Mouse (Mus musculus): ENCODE measurements around the gene Rph3a. TPM values are rescaled to one million over a fixed set of nuclear protein-coding genes. Genes with fewer than 3 reads are reported as not detected.

Gene Rph3a
- polyA plus RNA-seq, 1 experiment from 2014 or later: not detected

DNA sequence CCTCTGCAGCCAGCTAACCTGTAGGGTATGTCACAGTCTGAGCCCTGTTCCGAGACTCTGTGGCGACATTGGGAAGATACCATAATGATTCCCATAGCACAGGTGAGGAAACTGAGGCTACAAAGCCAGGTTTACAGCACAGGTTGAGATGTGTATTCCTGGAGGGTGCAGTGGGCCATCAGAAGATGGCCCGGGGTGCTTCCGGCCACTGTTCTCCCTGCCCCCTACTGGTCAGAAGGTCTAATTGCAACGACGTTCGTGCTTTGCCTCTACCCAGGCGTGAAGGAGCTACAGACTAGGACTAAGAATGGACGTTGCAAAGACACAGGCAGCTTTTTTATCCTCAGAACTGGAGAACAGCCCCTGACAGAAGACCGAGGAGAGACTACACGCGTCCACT lies 10.3 kb downstream of the Rph3a start:
- H3K9me3 ChIP-seq (ENCODE audit: control insufficient read depth, low read length): no peaks in the 10 kb centered on the region
- H3K9ac ChIP-seq (ENCODE audit: low read length): no peak overlapping the region
- H3K27ac ChIP-seq (replicated peaks; ENCODE audit: low read depth, low read length): no peak overlapping the region
- 0 out of 2 replicates have a peak, but pooled peaks cover 5% of the 10 kb centered on the region for H3K27me3 ChIP-seq (ENCODE audit: control insufficient read depth, insufficient read depth, low read length)
- H3K4me3 ChIP-seq (ENCODE audit: low read depth, low read length): no peak overlapping the region
- no peaks in the 10 kb centered on the region for H3K4me1 ChIP-seq (ENCODE audit: control insufficient read depth, insufficient read depth, low read length)
- peak; percentile 36 for DNase-seq (ENCODE audit: low spot score)
- 41% methylated on average over 12 of the region's 12 CpGs for WGBS
- no peak overlapping the region for H3K4me2 ChIP-seq (ENCODE audit: low read depth, severe bottlenecking)
- ATAC-seq (ENCODE audit: insufficient number of reproducible peaks, low FRiP score, low TSS enrichment, low read depth): no peak
- H3K36me3 ChIP-seq (ENCODE audit: control insufficient read depth, insufficient read depth, low read length): no peaks in the 10 kb centered on the region

DNA sequence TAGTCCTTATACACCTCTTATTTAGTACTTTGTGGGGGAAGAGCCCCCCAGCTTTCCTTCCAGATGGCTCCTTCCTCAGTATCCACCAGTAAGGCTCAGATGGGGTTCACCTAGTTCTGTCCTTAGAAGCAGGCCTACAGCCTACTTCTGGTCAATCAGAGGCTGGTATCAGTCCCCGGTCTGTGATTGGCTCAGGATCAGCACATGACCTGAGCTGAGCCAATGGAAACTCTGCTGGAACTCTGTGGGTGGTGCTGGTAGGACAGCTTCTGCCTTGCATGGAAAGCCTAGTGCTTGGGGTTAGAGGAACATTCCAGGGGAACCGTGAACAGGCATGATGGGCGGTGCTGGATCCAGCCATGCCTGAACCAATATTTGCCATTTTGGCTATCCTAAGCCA lies 21.5 kb downstream of the Rph3a start:
- H3K9me3 ChIP-seq (ENCODE audit: control insufficient read depth, low read length): no peaks in the 10 kb centered on the region

DNA sequence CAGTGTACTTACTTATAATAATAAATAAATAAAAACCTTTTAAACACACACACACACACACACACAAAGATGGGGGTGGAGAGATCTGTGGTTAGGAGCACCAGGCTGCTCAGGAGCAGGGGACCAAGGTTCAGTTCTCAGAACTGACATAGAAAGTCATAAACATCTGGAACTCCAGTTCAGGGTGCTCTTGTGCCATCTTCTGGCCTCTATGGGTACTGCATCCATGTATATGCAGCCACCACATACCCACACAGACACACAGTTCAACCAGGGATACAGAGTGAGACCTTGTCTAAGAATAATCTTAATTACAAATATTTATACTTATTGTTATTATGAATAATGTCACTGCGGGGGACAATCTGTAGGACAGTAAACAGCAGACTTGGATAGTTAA lies 26.9 kb downstream of the Rph3a start:
- no peak overlapping the region for H3K4me2 ChIP-seq (ENCODE audit: low read depth, severe bottlenecking)
- H3K4me3 ChIP-seq (ENCODE audit: low read depth, low read length): no peak overlapping the region
- WGBS: 83% methylated on average over 1 of the region's 1 CpGs
- ATAC-seq (ENCODE audit: insufficient number of reproducible peaks, low FRiP score, low TSS enrichment, low read depth) (no peak), DNase-seq (ENCODE audit: low spot score) (no peak)
- H3K27me3 ChIP-seq (ENCODE audit: control insufficient read depth, insufficient read depth, low read length): no peaks in the 10 kb centered on the region
- no peaks in the 10 kb centered on the region for H3K9me3 ChIP-seq (ENCODE audit: control insufficient read depth, low read length)
- no peak overlapping the region for H3K9ac ChIP-seq (ENCODE audit: low read length)
- H3K36me3 ChIP-seq (ENCODE audit: control insufficient read depth, insufficient read depth, low read length): no peaks in the 10 kb centered on the region
- no peak overlapping the region for H3K27ac ChIP-seq (replicated peaks; ENCODE audit: low read depth, low read length)
- H3K4me1 ChIP-seq (ENCODE audit: control insufficient read depth, insufficient read depth, low read length): no peaks in the 10 kb centered on the region

More for the DNA sequence above, 21.5 kb downstream of the Rph3a start:
- ATAC-seq (ENCODE audit: insufficient number of reproducible peaks, low FRiP score, low TSS enrichment, low read depth) (no peak), DNase-seq (ENCODE audit: low spot score) (no peak)
- Histone ChIP-seq H3K27ac (replicated peaks; ENCODE audit: low read depth, low read length) (no peak overlapping the region), H3K27me3 (ENCODE audit: control insufficient read depth, insufficient read depth, low read length) (no peaks in the 10 kb centered on the region), H3K4me3 (ENCODE audit: low read depth, low read length) (no peak overlapping the region), H3K9ac (ENCODE audit: low read length) (no peak overlapping the region), H3K4me2 (ENCODE audit: low read depth, severe bottlenecking) (no peak overlapping the region), H3K4me1 (ENCODE audit: control insufficient read depth, insufficient read depth, low read length) (no peaks in the 10 kb centered on the region), H3K36me3 (ENCODE audit: control insufficient read depth, insufficient read depth, low read length) (no peaks in the 10 kb centered on the region)
- WGBS: 90% methylated on average over 3 of the region's 3 CpGs

DNA sequence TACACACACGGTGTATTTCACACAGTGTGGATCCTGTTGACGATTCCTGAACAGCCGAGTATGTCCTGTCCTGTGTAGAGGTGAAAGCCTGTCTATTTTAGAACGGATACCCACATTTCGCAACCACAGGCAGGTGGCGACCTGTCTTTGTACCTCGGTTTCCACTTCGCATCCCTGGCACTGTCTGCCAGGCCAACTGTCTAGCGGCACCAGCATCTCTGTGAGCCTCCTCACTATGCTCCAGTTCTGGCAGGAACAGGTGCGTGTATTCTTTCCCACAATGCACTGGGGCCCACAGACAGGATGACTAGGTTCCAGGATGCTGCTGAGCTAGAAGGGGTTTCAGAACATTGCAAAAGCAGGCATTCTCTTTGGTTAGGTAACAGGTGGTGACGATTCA lies 28.7 kb downstream of the Rph3a start:
- DNase-seq (ENCODE audit: low spot score): no peak
- Histone ChIP-seq H3K9me3 (ENCODE audit: control insufficient read depth, low read length) (no peaks in the 10 kb centered on the region), H3K4me1 (ENCODE audit: control insufficient read depth, insufficient read depth, low read length) (no peaks in the 10 kb centered on the region), H3K27ac (replicated peaks; ENCODE audit: low read depth, low read length) (no peak overlapping the region), H3K27me3 (ENCODE audit: control insufficient read depth, insufficient read depth, low read length) (no peaks in the 10 kb centered on the region), H3K9ac (ENCODE audit: low read length) (no peak overlapping the region), H3K4me2 (ENCODE audit: low read depth, severe bottlenecking) (no peak overlapping the region), H3K36me3 (ENCODE audit: control insufficient read depth, insufficient read depth, low read length) (no peaks in the 10 kb centered on the region), H3K4me3 (ENCODE audit: low read depth, low read length) (no peak overlapping the region)
- WGBS: 93% methylated on average over 11 of the region's 11 CpGs
- no peak for ATAC-seq (ENCODE audit: insufficient number of reproducible peaks, low FRiP score, low TSS enrichment, low read depth)

DNA sequence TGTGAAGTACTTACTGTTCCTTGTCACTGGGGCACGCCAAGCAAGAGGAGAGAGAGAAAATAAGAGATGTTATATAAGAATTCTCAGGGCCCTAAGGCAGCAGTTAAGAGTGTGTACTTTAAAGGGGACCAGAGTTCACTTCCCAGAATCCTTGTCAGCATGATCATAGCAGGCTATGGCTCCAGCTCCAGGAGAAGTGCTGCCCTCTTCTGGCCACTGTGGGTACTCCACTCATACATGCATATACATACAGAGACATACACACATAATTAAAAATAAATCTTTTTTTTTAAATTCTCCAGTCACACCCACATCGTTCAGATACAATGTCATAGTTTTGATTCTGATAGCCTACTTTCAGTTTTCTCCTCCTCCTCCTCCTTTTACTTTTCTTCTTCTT lies 29.8 kb downstream of the Rph3a start:
- H3K4me1 ChIP-seq (ENCODE audit: control insufficient read depth, insufficient read depth, low read length): no peaks in the 10 kb centered on the region
- no peak for ATAC-seq (ENCODE audit: insufficient number of reproducible peaks, low FRiP score, low TSS enrichment, low read depth)
- WGBS: 97% methylated on average over 2 of the region's 2 CpGs
- no peak overlapping the region for H3K27ac ChIP-seq (replicated peaks; ENCODE audit: low read depth, low read length)
- H3K36me3 ChIP-seq (ENCODE audit: control insufficient read depth, insufficient read depth, low read length): no peaks in the 10 kb centered on the region
- no peak for DNase-seq (ENCODE audit: low spot score)
- H3K4me2 ChIP-seq (ENCODE audit: low read depth, severe bottlenecking): no peak overlapping the region
- no peak overlapping the region for H3K9ac ChIP-seq (ENCODE audit: low read length)
- no peaks in the 10 kb centered on the region for H3K27me3 ChIP-seq (ENCODE audit: control insufficient read depth, insufficient read depth, low read length)
- H3K4me3 ChIP-seq (ENCODE audit: low read depth, low read length): no peak overlapping the region
- no peaks in the 10 kb centered on the region for H3K9me3 ChIP-seq (ENCODE audit: control insufficient read depth, low read length)

DNA sequence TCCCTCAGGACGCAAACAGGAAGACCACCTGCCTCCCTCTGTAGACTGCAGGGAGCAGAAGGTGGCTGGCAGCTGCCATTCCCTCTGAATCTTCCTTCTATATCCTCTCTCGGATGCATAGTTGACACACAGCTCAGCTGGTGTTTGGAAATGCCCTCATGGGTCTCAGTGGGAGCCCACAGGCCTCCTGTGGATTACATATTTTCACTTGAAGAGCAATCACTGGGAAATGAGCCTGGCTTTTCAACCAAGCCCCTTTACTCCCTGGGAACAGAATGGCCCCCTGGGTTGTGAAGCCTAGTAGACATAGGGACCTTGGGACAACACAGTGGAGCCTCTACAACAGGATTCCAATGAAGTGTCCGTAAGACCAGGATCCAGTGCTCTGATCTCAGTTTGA lies 33.8 kb downstream of the Rph3a start:
- DNase-seq (ENCODE audit: low spot score) (no peak), ATAC-seq (ENCODE audit: insufficient number of reproducible peaks, low FRiP score, low TSS enrichment, low read depth) (no peak)
- Histone ChIP-seq H3K27me3 (ENCODE audit: control insufficient read depth, insufficient read depth, low read length) (no peaks in the 10 kb centered on the region), H3K36me3 (ENCODE audit: control insufficient read depth, insufficient read depth, low read length) (no peaks in the 10 kb centered on the region), H3K4me3 (ENCODE audit: low read depth, low read length) (no peak overlapping the region), H3K9ac (ENCODE audit: low read length) (no peak overlapping the region), H3K9me3 (ENCODE audit: control insufficient read depth, low read length) (no peaks in the 10 kb centered on the region), H3K4me1 (ENCODE audit: control insufficient read depth, insufficient read depth, low read length) (no peaks in the 10 kb centered on the region), H3K4me2 (ENCODE audit: low read depth, severe bottlenecking) (no peak overlapping the region), H3K27ac (replicated peaks; ENCODE audit: low read depth, low read length) (no peak overlapping the region)
- 49% methylated on average over 3 of the region's 3 CpGs for WGBS

DNA sequence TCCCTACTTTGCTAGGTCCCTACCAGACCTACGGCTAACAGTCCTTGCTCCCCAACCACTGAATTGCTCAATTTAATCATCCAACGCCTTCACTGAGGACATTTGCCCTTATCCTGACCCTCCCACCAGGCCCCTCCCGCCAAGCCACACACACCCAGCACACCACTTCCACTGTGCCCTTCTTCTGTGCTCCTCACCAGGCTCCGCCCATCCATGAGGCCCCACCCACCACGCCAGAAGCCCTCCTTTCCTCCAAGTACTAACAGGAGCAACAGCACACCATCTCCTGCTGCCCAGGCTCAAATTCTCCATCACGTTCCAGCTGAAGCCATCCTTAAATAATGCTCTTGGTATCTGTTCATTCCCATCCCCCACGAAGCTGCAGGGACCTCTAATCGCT lies 35.4 kb downstream of the Rph3a start:
- ATAC-seq (ENCODE audit: insufficient number of reproducible peaks, low FRiP score, low TSS enrichment, low read depth) (no peak), DNase-seq (ENCODE audit: low spot score) (no peak)
- Histone ChIP-seq H3K27ac (replicated peaks; ENCODE audit: low read depth, low read length) (no peak overlapping the region), H3K27me3 (ENCODE audit: control insufficient read depth, insufficient read depth, low read length) (no peaks in the 10 kb centered on the region), H3K36me3 (ENCODE audit: control insufficient read depth, insufficient read depth, low read length) (no peaks in the 10 kb centered on the region), H3K4me1 (ENCODE audit: control insufficient read depth, insufficient read depth, low read length) (no peaks in the 10 kb centered on the region), H3K9ac (ENCODE audit: low read length) (no peak overlapping the region), H3K4me3 (ENCODE audit: low read depth, low read length) (no peak overlapping the region), H3K4me2 (ENCODE audit: low read depth, severe bottlenecking) (no peak overlapping the region), H3K9me3 (ENCODE audit: control insufficient read depth, low read length) (no peaks in the 10 kb centered on the region)
- 52% methylated on average over 8 of the region's 8 CpGs for WGBS

DNA sequence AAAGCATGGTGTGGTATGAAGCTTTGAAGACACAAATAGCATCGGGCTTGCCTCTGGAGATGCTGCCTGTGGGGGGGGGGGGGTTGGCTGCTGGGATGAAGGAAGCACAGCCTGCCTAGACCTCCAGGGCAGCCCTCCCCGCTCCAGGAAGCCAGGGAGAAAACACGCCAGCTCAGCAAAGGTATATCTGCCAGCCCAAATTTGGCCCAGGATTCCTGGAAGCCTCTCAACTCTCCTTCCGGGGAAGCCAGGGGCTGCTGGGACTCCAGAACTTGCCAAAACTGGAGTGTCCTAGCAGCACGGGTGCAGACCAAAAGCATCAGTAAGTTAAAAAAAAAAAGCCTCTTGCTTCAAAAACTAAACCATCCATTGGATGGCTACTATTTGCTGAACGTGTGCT lies 37.6 kb downstream of the Rph3a start:
- 82% methylated on average over 6 of the region's 6 CpGs for WGBS
- Histone ChIP-seq H3K27ac (replicated peaks; ENCODE audit: low read depth, low read length) (no peak overlapping the region), H3K9ac (ENCODE audit: low read length) (no peak overlapping the region), H3K4me1 (ENCODE audit: control insufficient read depth, insufficient read depth, low read length) (no peaks in the 10 kb centered on the region), H3K36me3 (ENCODE audit: control insufficient read depth, insufficient read depth, low read length) (no peaks in the 10 kb centered on the region), H3K27me3 (ENCODE audit: control insufficient read depth, insufficient read depth, low read length) (no peaks in the 10 kb centered on the region), H3K9me3 (ENCODE audit: control insufficient read depth, low read length) (no peaks in the 10 kb centered on the region), H3K4me3 (ENCODE audit: low read depth, low read length) (no peak overlapping the region), H3K4me2 (ENCODE audit: low read depth, severe bottlenecking) (no peak overlapping the region)
- DNase-seq (ENCODE audit: low spot score): no peak
- ATAC-seq (ENCODE audit: insufficient number of reproducible peaks, low FRiP score, low TSS enrichment, low read depth): no peak

DNA sequence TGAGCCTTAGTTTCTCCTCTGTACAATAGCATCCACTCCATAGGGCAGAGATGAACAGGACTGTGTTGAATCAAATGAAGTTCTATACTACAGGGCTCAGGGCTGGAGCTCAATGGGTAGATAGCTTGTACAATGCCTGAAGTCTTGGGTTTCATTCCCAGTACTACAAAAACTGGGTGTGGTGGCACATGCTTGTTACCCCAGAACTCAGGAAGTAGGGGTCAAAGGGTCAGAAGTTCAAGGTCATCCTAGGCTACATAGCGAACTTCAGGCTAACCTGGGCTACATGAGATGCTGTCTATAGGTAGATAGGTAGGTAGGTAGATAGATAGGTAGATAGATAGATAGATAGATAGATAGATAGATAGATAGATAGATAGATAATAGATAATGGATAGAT lies 38.6 kb downstream of the Rph3a start:
- Histone ChIP-seq H3K4me2 (ENCODE audit: low read depth, severe bottlenecking) (no peak overlapping the region), H3K9ac (ENCODE audit: low read length) (no peak overlapping the region), H3K36me3 (ENCODE audit: control insufficient read depth, insufficient read depth, low read length) (no peaks in the 10 kb centered on the region), H3K4me1 (ENCODE audit: control insufficient read depth, insufficient read depth, low read length) (no peaks in the 10 kb centered on the region), H3K27ac (replicated peaks; ENCODE audit: low read depth, low read length) (no peak overlapping the region), H3K9me3 (ENCODE audit: control insufficient read depth, low read length) (no peaks in the 10 kb centered on the region), H3K4me3 (ENCODE audit: low read depth, low read length) (no peak overlapping the region), H3K27me3 (ENCODE audit: control insufficient read depth, insufficient read depth, low read length) (no peaks in the 10 kb centered on the region)
- DNase-seq (ENCODE audit: low spot score) (no peak), ATAC-seq (ENCODE audit: insufficient number of reproducible peaks, low FRiP score, low TSS enrichment, low read depth) (no peak)
- WGBS: 79% methylated on average over 1 of the region's 1 CpGs
